In the genomic region with DNA sequence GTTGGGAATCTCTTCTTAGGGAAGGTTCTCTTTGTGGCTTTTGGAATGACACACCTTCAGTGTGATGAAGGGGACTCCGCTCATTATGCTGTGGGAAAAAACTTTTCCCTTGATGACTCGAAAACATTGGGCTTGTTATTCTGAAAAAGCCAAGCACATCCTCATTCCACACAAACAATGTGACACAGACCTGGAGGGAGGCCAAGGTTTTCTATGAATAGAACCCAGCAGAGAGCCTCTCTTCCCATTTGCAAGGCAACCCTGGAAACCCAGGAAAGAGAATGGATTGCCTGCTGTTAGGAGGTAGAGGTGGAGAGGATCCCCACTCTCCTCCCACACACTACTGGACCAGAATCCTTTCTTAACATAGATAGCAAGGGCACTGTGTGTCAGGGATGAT, we compare ENCODE assay signal across 9 mouse cellular contexts. TPM values are rescaled to one million over a fixed set of nuclear protein-coding genes. Genes with fewer than 3 reads are reported as not detected.
DNase-seq lines count a peak whose midpoint lies in the region; ATAC-seq and TF ChIP-seq lines count a peak whose summit lies in the region.
"Had no signal": no experiment of that assay in that cellular context is flagged by ENCODE, and none has a peak within 500 bp of the region (broad histone marks: within the 10 kb centered on the region; RNA-seq: fewer than 3 reads in every experiment).

No protein-coding gene starts in this region.

- H3K27me3 ChIP-seq in limb, embryonic 14.5 days (ENCODE audit: control insufficient read depth, insufficient read depth, low read length), result no peaks in the 10 kb centered on the region
- H3K27me3 ChIP-seq: limb, embryonic 15.5 days had no signal

- no peaks in the 10 kb centered on the region for H3K4me1 ChIP-seq in limb, embryonic 14.5 days (ENCODE audit: control insufficient read depth, insufficient read depth, low read length)

- no peaks in the 10 kb centered on the region for H3K36me3 ChIP-seq in limb, embryonic 14.5 days (ENCODE audit: control insufficient read depth, insufficient read depth, low read length)
- H3K36me3 ChIP-seq: limb, embryonic 15.5 days had no signal

- no peak overlapping the region for H3K27ac ChIP-seq in limb, embryonic 14.5 days (replicated peaks; ENCODE audit: low read depth, low read length)
- H3K27ac ChIP-seq: limb, embryonic 15.5 days had no signal

- no peak overlapping the region for H3K4me3 ChIP-seq in limb, embryonic 14.5 days (replicated peaks; ENCODE audit: low read length)
- H3K4me3 ChIP-seq: limb, embryonic 15.5 days had no signal

- DNase-seq in NIH3T3 (ENCODE audit: low read depth), result peak; percentile 80
- DNase-seq in adrenal gland, adult 8-10 months, result peak; percentile 61
- DNase-seq in heart, adult 18-20 months, result peak; percentile 83 to 84
- peak; percentile 70 to 73 for DNase-seq in kidney, adult 8-10 months
- DNase-seq in limb, embryonic 14.5 days (ENCODE audit: low spot score), result peak; percentile 48
- peak; percentile 43 for DNase-seq in right cerebral cortex, adult 18-20 months
- DNase-seq in thymus, adult 18-20 months, result no peak
- no peak for DNase-seq in cerebellum, adult 11-12 months

- no peak overlapping the region for H3K9ac ChIP-seq in limb, embryonic 14.5 days (ENCODE audit: low read depth, low read length, severe bottlenecking)
- H3K9ac ChIP-seq: limb, embryonic 15.5 days had no signal

- no peaks in the 10 kb centered on the region for H3K9me3 ChIP-seq in limb, embryonic 14.5 days (ENCODE audit: control insufficient read depth, low read length)
- H3K9me3 ChIP-seq: limb, embryonic 15.5 days had no signal

- H3K4me2 ChIP-seq in limb, embryonic 14.5 days (replicated peaks; ENCODE audit: low read depth, low read length, severe bottlenecking), result no peak overlapping the region
- H3K4me2 ChIP-seq: limb, embryonic 15.5 days had no signal

- no peak for ATAC-seq in limb, embryonic 14.5 days (ENCODE audit: low FRiP score, low read depth)

- no peak for TF ChIP-seq POLR2A in limb, embryonic 14.5 days (IDR thresholded peaks at IDR 0.05; ENCODE audit: borderline replicate concordance, extremely low read depth, insufficient read depth, insufficient read length)

- 45% methylated on average over 2 of the region's 2 CpGs for WGBS in limb, embryonic 14.5 days

RNA-seq across cellular contexts. Expression of a gene that starts 1.6 kb away (rescaled TPM):
- total RNA-seq in adrenal gland, adult 8-10 months (2022), result under 1 TPM in 1 of 4 experiments, not detected in 3; 0.40 TPM
- not detected for total RNA-seq in heart, adult 18-20 months (2021)
- polyA plus RNA-seq in limb, embryonic 14.5 days (2012; rRNA removed), result not detected in 2 replicates
- polyA plus RNA-seq in limb, embryonic 14.5 days (2014; fragmentation: Nextera tagmentation; extraction: Ambion mirVana), result 0.25 TPM in 1 of 2 replicates, not detected in the other
- polyA plus RNA-seq: limb, embryonic 15.5 days had no signal

RNA-seq across cellular contexts. Expression of a gene that starts 14.6 kb away (rescaled TPM):
- 10 to 100 TPM; 20.4 to 37.6 (median 29.9) TPM for total RNA-seq in adrenal gland, adult 8-10 months (2022)
- under 1 TPM; 0.44 to 0.57 TPM for total RNA-seq in heart, adult 18-20 months (2021)
- polyA plus RNA-seq in limb, embryonic 14.5 days (2012; rRNA removed), result 2.0 and 2.2 TPM in 2 replicates
- 2.2 and 2.3 TPM in 2 replicates for polyA plus RNA-seq in limb, embryonic 14.5 days (2014; fragmentation: Nextera tagmentation; extraction: Ambion mirVana)

Comparison
In these comparisons a context has a peak if more than half of its experiments do, and no peak if none do; other contexts are left out.
1. DNase-seq: peak in NIH3T3 (single experiment), adrenal gland, adult 8-10 months (single experiment), heart, adult 18-20 months (2 of 2), kidney, adult 8-10 months (2 of 2), limb, embryonic 14.5 days (single experiment) and right cerebral cortex, adult 18-20 months (single experiment); none in thymus, adult 18-20 months (0 of 2) and cerebellum, adult 11-12 months (single experiment).
2. RNA of a gene that starts 14.6 kb away (total RNA-seq): 20.4 to 37.6 TPM in adrenal gland, adult 8-10 months; 0.44 to 0.57 TPM in heart, adult 18-20 months; every median in the first group is over 10 times any median in the second.